Mouse (Mus musculus): ENCODE data around the gene Adal.

GRCm38 (mm10) chr2:121105940-121106339, 34.3 kb upstream of the Adal start:
- TF ChIP-seq CTCF (IDR thresholded peaks at IDR 0.05; ENCODE audit: low read depth) (no peak), EP300 (IDR thresholded peaks at IDR 0.05; ENCODE audit: low read depth) (no peak)
